Mouse (Mus musculus) gastrocnemius, adult 2 months (tissue): ENCODE measurements around the gene Mcf2l. TPM values are rescaled to one million over a fixed set of nuclear protein-coding genes. Genes with fewer than 3 reads are reported as not detected.

Experiments used
- DNase-seq: peaks from one replicate; pipeline ENCODE4 v3.0.0; 2022
- H3K27ac ChIP-seq: fragments of 200-600 bp; 2 replicates; pipeline ENCODE4 v1.8.1; 2022; ENCODE audit warnings: mild to moderate bottlenecking
- H3K4me3 ChIP-seq: fragments of 200-600 bp; 2 replicates; pipeline ENCODE4 v1.8.1; 2022; ENCODE audit warnings: mild to moderate bottlenecking, moderate library complexity
- CTCF ChIP-seq: fragments of 200-600 bp; IDR thresholded peaks from 2 replicates; pipeline ENCODE4 v1.8.1; 2022; ENCODE audit warnings: antibody characterized with exemption, mild to moderate bottlenecking, moderate library complexity
- intact Hi-C: fragments of 180-260 bp; cut with DNase I; formaldehyde crosslinking; loops from one replicate; pipeline ENCODE4 v1.15.1; 2025
- total RNA-seq, 2 experiments: library from RNA; stranded (reverse); gene quantifications; 2 replicates each; pipeline ENCODE4 v1.2.3; 2021

Mcf2l gene
- total RNA-seq, 2 experiments from 2014 or later = 26.0 to 49.7 TPM

DNA sequence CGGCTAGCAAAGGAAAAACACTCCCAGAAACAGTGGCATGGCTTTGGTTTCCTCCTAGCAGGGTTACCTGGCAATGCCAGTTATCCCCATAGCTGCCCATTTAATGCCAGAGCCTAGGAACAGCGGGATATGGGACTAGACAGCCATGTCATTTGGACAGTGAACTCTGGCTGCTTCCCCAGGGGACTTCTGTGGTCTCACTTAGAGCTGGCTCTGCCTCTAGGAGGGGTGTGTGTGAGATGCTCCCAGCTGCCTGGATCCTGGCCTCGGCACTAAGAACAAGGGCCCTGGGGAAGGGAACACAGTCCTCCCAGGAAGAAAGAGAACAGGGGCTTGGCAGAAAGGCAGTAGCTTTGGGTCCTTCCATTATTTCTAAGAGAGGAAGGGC lies 75.0 kb downstream of the Mcf2l start:
- no peak for DNase-seq
- intact Hi-C loops = no loop called here
- TF ChIP-seq CTCF = no peak
- Histone ChIP-seq H3K27ac (no peak overlapping the region; the same call in 1 of the 2 replicates), H3K4me3 (peak overlapping the region; percentile 58)

GRCm38 (mm10) chr8:12951051-12951630 lies 77.5 kb downstream of the Mcf2l start:
- H3K4me3 ChIP-seq = no peak overlapping the region
- intact Hi-C loops = no loop called here
- no peak for TF ChIP-seq CTCF

DNA sequence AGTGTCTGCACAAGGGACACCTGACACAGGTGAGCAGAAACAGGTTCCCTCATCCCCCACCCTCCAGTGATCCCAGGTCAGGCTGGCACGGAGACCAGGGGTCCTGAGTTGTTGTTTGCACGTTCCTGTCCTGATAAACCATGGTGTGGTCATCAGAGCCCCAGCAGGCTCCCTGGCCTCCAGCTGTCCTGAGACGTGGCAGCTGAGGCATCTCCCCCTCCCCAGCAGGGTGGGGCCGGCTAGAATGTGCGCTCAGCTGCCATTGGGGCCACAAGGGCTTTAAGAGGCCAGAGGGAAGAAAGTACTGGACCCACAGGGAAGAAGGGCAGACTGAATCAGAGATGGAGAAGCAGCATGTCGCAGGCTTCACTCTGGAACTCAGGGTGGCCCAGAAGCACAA lies 79.1 kb downstream of the Mcf2l start:
- Histone ChIP-seq H3K27ac (no peak overlapping the region), H3K4me3 (no peak overlapping the region)
- DNase-seq = no peak
- intact Hi-C loops = no loop called here
- no peak for TF ChIP-seq CTCF

More at GRCm38 (mm10) chr8:12951051-12951630, 77.5 kb downstream of the Mcf2l start:
- H3K27ac ChIP-seq = no peak overlapping the region
- DNase-seq = no peak

- DNase-seq = no peak
- TF ChIP-seq CTCF = no peak
- intact Hi-C loops = no loop called here
- Histone ChIP-seq H3K4me3 (no peak overlapping the region), H3K27ac (no peak overlapping the region)
Measured at GRCm38 (mm10) chr8:12955362-12955879, 81.8 kb downstream of the Mcf2l start.

- Histone ChIP-seq H3K27ac (no peak overlapping the region), H3K4me3 (no peak overlapping the region)
- intact Hi-C loops = no loop called here
- TF ChIP-seq CTCF = no peak
- no peak for DNase-seq
Measured at GRCm38 (mm10) chr8:12955880-12956279, 82.3 kb downstream of the Mcf2l start.

- H3K27ac ChIP-seq = no peak overlapping the region
- no peak for DNase-seq
- no peak overlapping the region for H3K4me3 ChIP-seq
- intact Hi-C loops = no loop called here
- TF ChIP-seq CTCF = no peak
Measured at GRCm38 (mm10) chr8:12956941-12957340, 83.3 kb downstream of the Mcf2l start.

- intact Hi-C loops = no loop called here
- Histone ChIP-seq H3K4me3 (no peak overlapping the region), H3K27ac (no peak overlapping the region)
- TF ChIP-seq CTCF = no peak
- no peak for DNase-seq
Measured at GRCm38 (mm10) chr8:12957419-12957818, 83.8 kb downstream of the Mcf2l start.

GRCm38 (mm10) chr8:12960609-12961008 lies 87.0 kb downstream of the Mcf2l start:
- H3K27ac ChIP-seq = no peak overlapping the region
- intact Hi-C loops = no loop called here
- TF ChIP-seq CTCF = no peak

DNA sequence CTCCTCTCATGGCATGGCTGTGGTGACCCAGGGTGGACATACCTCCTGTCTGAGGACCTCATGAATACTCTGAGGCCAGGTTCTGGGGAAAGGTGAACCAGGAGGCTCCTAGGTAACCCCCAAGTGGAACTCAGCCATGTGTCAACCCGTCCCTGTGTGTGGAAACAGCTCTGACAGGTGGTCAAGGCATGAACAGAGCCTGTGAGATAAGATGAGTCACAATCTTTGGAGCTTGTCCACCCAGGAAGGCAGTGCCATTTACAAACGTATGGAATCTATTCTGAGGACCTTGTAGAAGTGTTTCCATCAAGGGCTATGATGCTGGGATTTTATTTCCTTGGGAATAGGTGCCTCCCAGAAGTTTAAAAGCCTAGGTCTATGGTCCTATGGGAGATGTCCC lies 87.6 kb downstream of the Mcf2l start:
- Histone ChIP-seq H3K27ac (no peak overlapping the region), H3K4me3 (no peak overlapping the region)
- intact Hi-C loops = no loop called here
- TF ChIP-seq CTCF = no peak
- DNase-seq = no peak

More at GRCm38 (mm10) chr8:12960609-12961008, 87.0 kb downstream of the Mcf2l start:
- H3K4me3 ChIP-seq = no peak overlapping the region
- DNase-seq = no peak

DNA sequence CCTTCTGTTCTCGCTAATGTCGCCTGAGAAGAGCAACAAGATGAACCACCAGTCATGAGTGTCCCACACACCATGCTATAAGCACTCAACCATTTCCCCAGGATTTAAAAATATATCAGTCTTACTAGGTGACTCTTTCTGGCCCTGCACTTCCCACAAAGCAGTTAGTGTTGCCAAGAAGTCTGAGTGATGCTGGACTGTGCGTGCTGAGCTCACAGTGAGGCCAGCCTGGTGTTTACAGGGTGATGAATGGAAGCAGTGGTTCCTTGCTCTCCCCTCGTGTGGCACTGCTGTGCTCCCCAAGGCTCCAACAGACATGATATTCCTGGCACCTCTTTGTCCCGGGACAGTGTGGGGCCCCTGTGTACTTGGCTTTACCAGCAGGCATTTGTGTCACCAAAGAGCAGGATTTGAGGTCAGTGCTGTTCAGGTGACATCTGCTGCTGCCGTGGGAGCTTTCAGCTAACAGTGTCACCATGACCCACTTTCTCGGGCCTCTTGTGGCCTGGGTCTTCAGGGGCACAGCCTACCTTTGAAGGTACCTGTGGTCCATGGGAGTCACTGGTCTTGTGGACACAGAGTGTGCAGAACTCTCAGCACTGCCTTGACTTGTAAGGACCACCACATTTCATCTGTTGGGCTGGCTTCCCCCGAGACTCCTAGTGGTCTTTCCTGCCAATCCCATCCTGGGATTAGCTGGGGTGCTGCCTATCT lies 88.4 kb downstream of the Mcf2l start:
- Histone ChIP-seq H3K4me3 (no peak overlapping the region), H3K27ac (no peak overlapping the region)
- no peak for DNase-seq
- intact Hi-C loops = no loop called here
- TF ChIP-seq CTCF = no peak

DNA sequence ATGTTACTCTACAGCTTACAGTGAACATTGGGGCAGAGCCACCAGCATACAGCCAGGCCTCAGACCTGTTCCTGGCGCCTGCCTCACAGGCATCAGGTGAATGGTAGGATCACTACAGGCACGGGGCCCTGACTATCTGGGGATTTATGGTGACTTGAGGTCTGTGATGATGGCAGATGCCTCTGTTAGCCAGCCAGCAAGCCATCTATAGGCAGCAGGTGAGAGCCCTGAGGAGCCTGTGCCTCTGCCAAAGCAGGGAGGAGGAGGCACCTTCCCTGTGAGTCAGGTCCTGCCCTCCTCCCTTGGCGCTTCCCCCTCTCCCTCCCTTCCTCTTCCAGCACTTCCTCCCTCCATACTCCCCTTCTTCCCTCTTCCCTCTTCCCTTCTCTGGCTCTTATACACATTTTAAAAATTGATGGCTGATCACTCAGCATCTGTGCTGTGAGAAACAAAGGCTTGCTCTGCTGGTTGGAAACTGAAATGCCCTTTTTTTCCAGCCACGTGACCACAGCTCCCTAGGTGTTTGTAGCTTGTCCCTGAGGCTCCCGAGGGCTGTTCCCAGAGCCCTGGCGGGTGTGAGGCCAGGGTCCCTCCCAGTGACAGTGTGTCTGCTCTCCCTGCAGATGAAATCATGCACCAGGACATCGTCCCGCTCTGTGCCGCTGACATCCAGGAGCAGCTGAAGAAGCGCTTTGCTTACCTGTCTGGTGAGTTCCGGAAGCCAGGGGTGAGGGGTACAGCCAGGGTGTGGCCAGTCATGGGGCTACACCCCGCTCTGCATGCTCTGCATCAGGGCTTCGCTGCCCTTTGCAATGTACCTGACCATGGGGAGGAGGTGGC lies 89.2 kb downstream of the Mcf2l start:
- H3K27ac ChIP-seq = no peak overlapping the region
- TF ChIP-seq CTCF = no peak
- intact Hi-C loops = no loop called here
- no peak for DNase-seq
- no peak overlapping the region for H3K4me3 ChIP-seq

DNA sequence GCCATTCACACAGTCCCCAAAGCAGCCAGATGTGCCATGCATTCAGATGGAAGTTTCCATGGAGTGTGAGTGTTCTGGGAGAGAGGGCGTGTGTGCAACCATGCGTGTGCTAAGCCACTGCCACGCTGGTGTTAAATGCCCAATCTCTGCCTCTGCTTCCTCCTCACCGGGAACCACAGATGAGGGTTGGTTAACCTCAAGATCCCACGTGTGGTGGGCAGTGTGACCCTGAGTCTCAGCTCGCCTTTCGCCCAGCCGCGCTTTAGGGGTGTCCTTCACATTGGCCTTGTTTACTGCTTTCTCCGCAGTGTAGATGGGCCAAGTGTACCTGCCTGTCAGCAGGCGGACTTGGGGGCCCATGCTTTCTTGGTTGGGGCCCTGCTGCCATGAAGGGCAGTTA lies 102.7 kb downstream of the Mcf2l start:
- no peak overlapping the region for H3K27ac ChIP-seq
- no peak overlapping the region for H3K4me3 ChIP-seq
- DNase-seq = no peak
- intact Hi-C loops = loop anchor here (5.0 to 10.0 kb wide), 3 partner anchors 81 to 319 kb away; no protein-coding TSS in a partner anchor
- TF ChIP-seq CTCF = no peak

GRCm38 (mm10) chr8:12976723-12977122 lies 103.1 kb downstream of the Mcf2l start:
- no peak overlapping the region for H3K4me3 ChIP-seq
- no peak for TF ChIP-seq CTCF
- H3K27ac ChIP-seq = no peak overlapping the region
- intact Hi-C loops = loop anchor here (5.0 to 10.0 kb wide), 3 partner anchors 82 to 318 kb away; no protein-coding TSS in a partner anchor
- DNase-seq = no peak
